Mouse (Mus musculus) small intestine, adult 2 months (tissue): ENCODE data around the gene Dusp12. TPM values are rescaled to one million over a fixed set of nuclear protein-coding genes. Genes with fewer than 3 reads are reported as not detected.

Experiments
- H3K27ac ChIP-seq: fragments of 200-500 bp; 2 replicates; pipeline ENCODE4 v1.5.1; 2012; ENCODE audit warnings: low read depth, low read length, control low read depth, inconsistent platforms; ENCODE audit not compliant: insufficient read depth
- H3K27me3 ChIP-seq: fragments of 200-500 bp; 2 replicates; pipeline ENCODE4 v1.6.1; 2012; ENCODE audit warnings: mild to moderate bottlenecking, moderate library complexity, low read length, inconsistent platforms; ENCODE audit not compliant: control insufficient read depth, insufficient read depth
- H3K36me3 ChIP-seq: fragments of 200-500 bp; 2 replicates; pipeline ENCODE4 v1.6.1; 2012; ENCODE audit warnings: mild to moderate bottlenecking, low read length, control low read depth, inconsistent platforms; ENCODE audit not compliant: control insufficient read depth, insufficient read depth
- H3K4me1 ChIP-seq: fragments of 200-500 bp; 2 replicates; pipeline ENCODE4 v1.6.1; 2012; ENCODE audit warnings: low read length, inconsistent platforms, mixed read lengths; ENCODE audit not compliant: control insufficient read depth, insufficient read depth, insufficient read length
- H3K4me3 ChIP-seq: fragments of 200-500 bp; 2 replicates; pipeline ENCODE4 v1.5.1; 2012; ENCODE audit warnings: low read depth, mild to moderate bottlenecking, control low read depth, inconsistent platforms, low read length, moderate library complexity
- CTCF ChIP-seq: fragments of 200-500 bp; IDR thresholded peaks from 2 replicates; pipeline ENCODE4 v1.5.1; 2012; ENCODE audit warnings: low read depth, mild to moderate bottlenecking, control low read depth, inconsistent platforms, low read length, moderate library complexity, mixed read lengths; ENCODE audit not compliant: insufficient replicate concordance, insufficient read length; ENCODE audit errors: extremely low read depth
- POLR2A ChIP-seq: fragments of 200-500 bp; IDR thresholded peaks from 2 replicates; pipeline ENCODE4 v1.6.1; 2012; ENCODE audit warnings: low read depth, mild to moderate bottlenecking, control low read depth, inconsistent platforms, low read length, moderate library complexity
- WGBS: fragments of 180-500 bp; shearing (Covaris S2); methylation state at CpG from one replicate; pipeline ENCODE4 v1.1.7; 2018; 5-methylcytosine and 5-hydroxymethylcytosine counted together
- polyA plus RNA-seq: library from polyadenylated mRNA; depleted of rRNA; stranded (reverse); fragments of >200 nt; gene quantifications from 2 replicates; pipeline ENCODE4 v1.2.3, GENCODE M21; 2012

Gene Dusp12
- polyA plus RNA-seq, 1 experiment: 8.0 TPM

DNA sequence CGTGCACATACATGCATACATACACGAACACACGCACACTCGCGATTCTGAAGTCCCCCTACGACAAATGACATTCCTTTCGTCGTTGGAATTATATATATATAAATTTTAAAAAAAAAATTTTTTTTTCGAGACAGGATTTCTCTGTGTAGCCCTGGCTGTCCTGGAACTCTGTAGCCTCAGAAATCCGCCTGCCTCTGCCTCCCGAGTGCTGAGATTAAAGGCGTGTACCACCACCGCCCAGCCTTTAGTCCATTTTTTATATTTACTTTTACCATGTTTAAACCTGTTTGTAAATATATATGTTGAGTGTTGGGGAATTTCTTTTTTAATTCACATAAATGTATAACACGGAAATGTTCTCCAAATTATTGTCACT lies 16.4 kb downstream of the Dusp12 start:
- H3K4me3 ChIP-seq: peak overlapping the region; percentile 75
- no peaks in the 10 kb centered on the region; the same call in 1 of the 2 replicates for H3K4me1 ChIP-seq
- peaks cover 2% of the 10 kb centered on the region; the same call in 1 of the 2 replicates for H3K36me3 ChIP-seq
- H3K27ac ChIP-seq: no peak overlapping the region
- H3K27me3 ChIP-seq: no peaks in the 10 kb centered on the region
- TF ChIP-seq CTCF (no peak), POLR2A (no peak)
- 10% methylated on average over 14 of the region's 14 CpGs for WGBS

- H3K36me3 ChIP-seq: no peaks in the 10 kb centered on the region; the same call in 1 of the 2 replicates
- TF ChIP-seq CTCF: no peak
- TF ChIP-seq POLR2A: no peak
- H3K27ac ChIP-seq: peak overlapping the region; percentile 77
- H3K4me1 ChIP-seq: no peaks in the 10 kb centered on the region; the same call in 1 of the 2 replicates
- no peaks in the 10 kb centered on the region for H3K27me3 ChIP-seq
- peak overlapping the region; percentile 75 for H3K4me3 ChIP-seq
- under 1% methylated on average over 33 of the region's 33 CpGs for WGBS
Observed at GRCm38 (mm10) chr1:170868107-170868904, 17.0 kb downstream of the Dusp12 start.

DNA sequence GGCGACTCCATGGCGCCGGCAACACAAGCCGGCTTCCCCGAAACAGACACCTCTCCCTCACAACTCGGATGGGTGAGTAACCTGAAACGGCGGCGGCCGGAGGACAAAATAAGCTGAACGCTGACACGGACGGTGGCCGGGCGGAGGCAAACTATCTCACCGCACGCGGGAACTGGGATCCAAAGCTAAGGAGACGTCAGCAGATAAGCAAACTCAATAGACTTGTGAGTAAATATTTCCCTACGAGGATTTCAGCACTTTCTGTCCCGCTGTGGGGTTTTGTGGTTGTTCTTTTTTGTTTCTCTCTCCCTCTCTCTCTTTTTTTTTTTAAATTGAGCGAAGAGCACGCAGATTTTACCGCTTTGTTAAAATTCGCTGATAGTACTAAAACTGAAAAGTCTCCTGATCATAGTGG lies 17.6 kb downstream of the Dusp12 start, which contains the start of gene Atf6:
Atf6 (minus strand) TSS at position 81 of the 415 bp plus-strand sequence.
- TF ChIP-seq POLR2A: peak; percentile 78
- 0 out of 2 replicates have a peak, but pooled peaks have one; percentile 1 for TF ChIP-seq CTCF
- Histone ChIP-seq H3K4me1 (no peaks in the 10 kb centered on the region; the same call in 1 of the 2 replicates), H3K4me3 (peak within 1 kb of the TSS; percentile 77), H3K27ac (peak within 1 kb of the TSS; percentile 77), H3K36me3 (no peaks in the 10 kb centered on the region; the same call in 1 of the 2 replicates), H3K27me3 (no peaks in the 10 kb centered on the region)
- 1% methylated on average over 25 of the region's 25 CpGs for WGBS

GRCm38 (mm10) chr1:170866992-170867690 lies 18.2 kb downstream of the Dusp12 start:
- WGBS: under 1% methylated on average over 30 of the region's 30 CpGs

DNA sequence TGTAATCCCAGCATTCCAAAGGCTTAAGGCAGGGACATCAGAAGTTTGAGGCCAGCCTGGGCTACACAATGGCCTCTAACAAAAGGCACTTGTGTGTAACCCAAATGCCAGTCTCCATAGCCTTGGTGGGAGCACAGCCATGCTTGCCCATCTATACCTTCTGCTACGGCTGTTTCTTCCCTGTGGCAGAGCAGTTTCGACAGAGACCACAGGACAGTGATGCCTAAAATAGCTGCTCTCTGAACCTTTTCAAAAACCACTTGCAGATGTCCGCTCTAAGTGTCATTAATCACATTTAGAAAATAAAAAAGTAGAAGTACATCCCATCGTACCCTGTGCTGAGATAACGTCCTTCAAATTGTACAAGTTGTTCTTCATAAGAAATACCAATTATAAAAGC lies 19.9 kb downstream of the Dusp12 start:
- Histone ChIP-seq H3K27ac (no peak overlapping the region), H3K36me3 (no peaks in the 10 kb centered on the region), H3K27me3 (no peaks in the 10 kb centered on the region), H3K4me1 (peaks cover 3% of the 10 kb centered on the region; the same call in 1 of the 2 replicates), H3K4me3 (no peak overlapping the region)
- TF ChIP-seq POLR2A (no peak), CTCF (no peak)
- 76% methylated on average over 5 of the region's 5 CpGs for WGBS

More at GRCm38 (mm10) chr1:170866992-170867690, 18.2 kb downstream of the Dusp12 start:
- no peaks in the 10 kb centered on the region for H3K36me3 ChIP-seq
- peak overlapping the region; percentile 77 for H3K4me3 ChIP-seq
- peak overlapping the region; percentile 67 for H3K27ac ChIP-seq
- H3K4me1 ChIP-seq: peaks cover under 1% of the 10 kb centered on the region; the same call in 1 of the 2 replicates
- TF ChIP-seq POLR2A (no peak), CTCF (0 out of 2 replicates have a peak, but pooled peaks have one; percentile 8)
- no peaks in the 10 kb centered on the region for H3K27me3 ChIP-seq

GRCm38 (mm10) chr1:170864754-170865153 lies 20.6 kb downstream of the Dusp12 start:
- 54% methylated on average over 3 of the region's 3 CpGs for WGBS
- Histone ChIP-seq H3K4me3 (no peak overlapping the region), H3K36me3 (0 out of 2 replicates have a peak, but pooled peaks cover 2% of the 10 kb centered on the region), H3K27me3 (no peaks in the 10 kb centered on the region), H3K27ac (no peak overlapping the region), H3K4me1 (peaks cover 3% of the 10 kb centered on the region; the same call in 1 of the 2 replicates)
- no peak for TF ChIP-seq POLR2A
- TF ChIP-seq CTCF: no peak
